Mouse (Mus musculus) retina, postnatal 1 day (tissue): ENCODE results near the gene Sorbs2.

Experiments used
- DNase-seq: peaks from one replicate; pipeline ENCODE4 v3.0.0-alpha.2; 2012

The Sorbs2 gene

GRCm38 (mm10) chr8:45627246-45628241 is 120.0 kb downstream of the Sorbs2 start:
- peak; percentile 95 for DNase-seq

- peak; percentile 53 for DNase-seq
Measured at GRCm38 (mm10) chr8:45628421-45629065, 121.0 kb downstream of the Sorbs2 start.

GRCm38 (mm10) chr8:45629066-45629430 is 121.5 kb downstream of the Sorbs2 start:
- peak; percentile 56 for DNase-seq

GRCm38 (mm10) chr8:45631023-45631422 is 123.4 kb downstream of the Sorbs2 start:
- DNase-seq: no peak

GRCm38 (mm10) chr8:45635155-45635554 is 127.6 kb downstream of the Sorbs2 start:
- no peak for DNase-seq

- DNase-seq: no peak
Measured at GRCm38 (mm10) chr8:45637745-45638144, 130.2 kb downstream of the Sorbs2 start.

- DNase-seq: no peak
Measured at GRCm38 (mm10) chr8:45639444-45639843, 131.9 kb downstream of the Sorbs2 start.

- DNase-seq: peak; percentile 46
Measured at GRCm38 (mm10) chr8:45644651-45645050, 137.1 kb downstream of the Sorbs2 start.

GRCm38 (mm10) chr8:45649063-45649462 is 141.5 kb downstream of the Sorbs2 start:
- DNase-seq: no peak

GRCm38 (mm10) chr8:45649966-45650365 is 142.4 kb downstream of the Sorbs2 start:
- DNase-seq: no peak

GRCm38 (mm10) chr8:45658021-45658420 is 150.4 kb downstream of the Sorbs2 start:
- no peak for DNase-seq

- no peak for DNase-seq
Measured at GRCm38 (mm10) chr8:45658458-45659325, 151.1 kb downstream of the Sorbs2 start.

GRCm38 (mm10) chr8:45659473-45659872 is 151.9 kb downstream of the Sorbs2 start:
- no peak for DNase-seq

- no peak for DNase-seq
Measured at GRCm38 (mm10) chr8:45660570-45660969, 153.0 kb downstream of the Sorbs2 start.

- no peak for DNase-seq
Measured at GRCm38 (mm10) chr8:45661605-45662004, 154.0 kb downstream of the Sorbs2 start.

- no peak for DNase-seq
Measured at GRCm38 (mm10) chr8:45666221-45666620, 158.6 kb downstream of the Sorbs2 start.

- no peak for DNase-seq
Measured at GRCm38 (mm10) chr8:45673149-45673548, 165.6 kb downstream of the Sorbs2 start.

- DNase-seq: peak; percentile 81
Measured at GRCm38 (mm10) chr8:45675821-45676279, 168.3 kb downstream of the Sorbs2 start.

- peak; percentile 94 for DNase-seq
Measured at GRCm38 (mm10) chr8:45677114-45677853, 169.7 kb downstream of the Sorbs2 start.

- no peak for DNase-seq
Measured at GRCm38 (mm10) chr8:45677854-45678241, 170.3 kb downstream of the Sorbs2 start.

- peak; percentile 48 for DNase-seq
Measured at GRCm38 (mm10) chr8:45681171-45681570, 173.6 kb downstream of the Sorbs2 start.

GRCm38 (mm10) chr8:45682845-45683383 is 175.3 kb downstream of the Sorbs2 start:
- DNase-seq: no peak
